Mouse (Mus musculus) heart, adult 2 months (tissue): ENCODE results near the gene Ccdc146. TPM values are rescaled to one million over a fixed set of nuclear protein-coding genes. Genes with fewer than 3 reads are reported as not detected.

Experiments used
- DNase-seq, 2 experiments: peaks; one replicate each; pipeline ENCODE4 v3.0.0; 2021
- H3K27ac ChIP-seq: fragments of 200-600 bp; 2 replicates; pipeline ENCODE4 v1.8.1; 2022
- H3K27me3 ChIP-seq: fragments of 200-500 bp; 2 replicates; pipeline ENCODE4 v1.6.1; 2012; ENCODE audit warnings: mild to moderate bottlenecking, low read length, inconsistent platforms, mixed read lengths; ENCODE audit not compliant: control insufficient read depth, insufficient read depth
- H3K36me3 ChIP-seq: fragments of 200-500 bp; 2 replicates; pipeline ENCODE4 v1.6.1; 2012; ENCODE audit warnings: low read length, inconsistent platforms; ENCODE audit not compliant: control insufficient read depth, insufficient read depth
- H3K4me1 ChIP-seq: fragments of 200-500 bp; 2 replicates; pipeline ENCODE4 v1.6.1; 2011; ENCODE audit warnings: low read length; ENCODE audit not compliant: control insufficient read depth, insufficient read depth
- H3K4me3 ChIP-seq: fragments of 200-600 bp; 2 replicates; pipeline ENCODE4 v1.8.1; 2022
- H3K79me2 ChIP-seq: fragments of 200-500 bp; replicated peaks from 2 replicates; pipeline ENCODE4 v1.6.1; 2012; ENCODE audit warnings: mild to moderate bottlenecking, inconsistent platforms, low read length, moderate library complexity, mixed read lengths; ENCODE audit not compliant: control insufficient read depth, insufficient read depth
- H3K9ac ChIP-seq: fragments of 200-500 bp; 2 replicates; pipeline ENCODE4 v1.6.1; 2012; ENCODE audit warnings: low read depth, mild to moderate bottlenecking, control low read depth, inconsistent platforms, low read length, mixed read lengths
- CTCF ChIP-seq: fragments of 200-600 bp; IDR thresholded peaks from 2 replicates; pipeline ENCODE4 v1.8.1; 2022; ENCODE audit warnings: antibody characterized with exemption, mild to moderate bottlenecking, moderate library complexity
- EP300 ChIP-seq: fragments of 200-500 bp; IDR thresholded peaks from 2 replicates; pipeline ENCODE4 v1.6.1; 2011; ENCODE audit warnings: low read depth, low read length, control low read depth; ENCODE audit not compliant: insufficient read depth
- POLR2A ChIP-seq: fragments of 200-500 bp; IDR thresholded peaks from 2 replicates; pipeline ENCODE4 v1.6.1; 2011; ENCODE audit warnings: mild to moderate bottlenecking, low read depth, low read length, control low read depth; ENCODE audit not compliant: insufficient read depth
- whole genome bisulfite sequencing: fragments of 180-500 bp; shearing (Covaris S2); methylation state at CpG from one replicate; pipeline ENCODE4 v1.1.7; 2018; 5-methylcytosine and 5-hydroxymethylcytosine counted together
- intact Hi-C: fragments of 180-260 bp; cut with DNase I; formaldehyde crosslinking; loops from one replicate; pipeline ENCODE4 v1.15.1; 2025
- polyA plus RNA-seq: library from polyadenylated mRNA; depleted of rRNA; stranded (reverse); fragments of >200 nt; gene quantifications from 2 replicates; pipeline ENCODE4 v1.2.3, GENCODE M21; 2012
- total RNA-seq, 2 experiments: library from RNA; stranded (reverse); gene quantifications; 2 replicates each; pipeline ENCODE4 v1.2.3; 2021

Ccdc146 gene
- total and polyA plus RNA-seq, 3 experiments, result 1.5 to 3.1 (median 2.8) TPM

DNA sequence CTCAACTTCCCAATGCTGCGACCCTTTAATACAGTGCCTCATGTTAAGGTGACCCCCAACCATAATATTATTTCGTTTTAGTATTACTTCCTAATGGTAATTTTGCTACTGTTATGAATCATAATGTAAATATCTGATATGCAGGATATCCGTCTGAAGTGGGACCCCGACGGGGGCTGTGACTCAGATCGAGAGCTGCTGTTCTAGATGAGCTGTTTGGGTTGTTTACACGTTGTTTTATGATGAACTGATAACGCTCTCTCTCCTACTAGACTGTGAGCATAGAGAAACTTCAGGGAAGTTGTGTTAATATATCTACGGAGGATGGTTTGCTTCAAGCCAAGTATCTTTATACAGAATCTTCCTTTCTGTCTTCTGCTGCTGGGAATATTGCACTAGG is 14.0 kb upstream of the Ccdc146 start:
- H3K27ac ChIP-seq, result no peak overlapping the region
- 86% methylated on average over 9 of the region's 9 CpGs for whole genome bisulfite sequencing
- intact Hi-C loops, result no loop called here

GRCm38 (mm10) chr5:21436471-21436975 is 12.0 kb upstream of the Ccdc146 start:
- intact Hi-C loops, result no loop called here
- Histone ChIP-seq H3K36me3 (no peaks in the 10 kb centered on the region), H3K27ac (no peak overlapping the region), H3K79me2 (no peaks in the 10 kb centered on the region), H3K4me3 (no peak overlapping the region), H3K9ac (no peak overlapping the region), H3K4me1 (peaks cover 6% of the 10 kb centered on the region), H3K27me3 (no peaks in the 10 kb centered on the region)
- TF ChIP-seq EP300, result no peak
- no peak for TF ChIP-seq CTCF
- TF ChIP-seq POLR2A, result no peak
- 78% methylated on average over 8 of the region's 8 CpGs for WGBS
- no peak for DNase-seq

More for the DNA sequence above, 14.0 kb upstream of the Ccdc146 start:
- Histone ChIP-seq H3K4me3 (no peak overlapping the region), H3K4me1 (peaks cover 9% of the 10 kb centered on the region), H3K36me3 (0 out of 2 replicates have a peak, but pooled peaks cover 4% of the 10 kb centered on the region), H3K27me3 (no peaks in the 10 kb centered on the region), H3K9ac (no peak overlapping the region), H3K79me2 (no peaks in the 10 kb centered on the region)
- TF ChIP-seq CTCF (no peak), EP300 (no peak), POLR2A (no peak)
- DNase-seq, result no peak

- H3K36me3 ChIP-seq, result no peaks in the 10 kb centered on the region
- H3K9ac ChIP-seq, result no peak overlapping the region
- no peaks in the 10 kb centered on the region for H3K4me1 ChIP-seq
- H3K27ac ChIP-seq, result no peak overlapping the region
- intact Hi-C loops, result loop anchor here (1.0 to 2.0 kb wide), 2 partner anchors 152 to 206 kb away; no protein-coding TSS in a partner anchor
- no peak overlapping the region for H3K4me3 ChIP-seq
- no peaks in the 10 kb centered on the region for H3K27me3 ChIP-seq
- DNase-seq, result no peak
- 66% methylated on average over 11 of the region's 11 CpGs for WGBS
- TF ChIP-seq POLR2A (no peak), CTCF (peak; percentile 72), EP300 (no peak)
- no peaks in the 10 kb centered on the region for H3K79me2 ChIP-seq
Measured at GRCm38 (mm10) chr5:21434148-21434929, 9.9 kb upstream of the Ccdc146 start.

DNA sequence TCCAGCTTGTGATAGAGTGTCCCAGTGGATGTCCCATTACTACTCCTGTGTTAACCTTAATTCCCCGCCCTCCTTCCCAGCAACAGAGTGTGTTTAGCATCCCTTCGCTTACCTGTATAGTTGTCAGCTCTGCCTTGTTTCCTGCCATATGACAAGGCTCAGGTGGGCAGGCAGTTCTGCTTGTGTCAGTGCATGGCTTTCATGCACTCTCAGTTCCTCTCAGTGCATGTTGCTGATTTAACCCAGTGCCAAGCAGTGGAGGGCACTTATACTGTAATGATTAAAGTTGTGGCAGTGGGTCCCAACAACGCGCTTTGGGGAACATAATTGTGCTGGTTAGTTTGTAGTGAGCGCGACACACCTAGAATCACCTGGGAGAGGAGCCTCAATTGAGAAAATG is 2.2 kb upstream of the Ccdc146 start:
- no peak overlapping the region for H3K9ac ChIP-seq
- no peaks in the 10 kb centered on the region; the same call in 1 of the 2 replicates for H3K79me2 ChIP-seq
- 95% methylated on average over 6 of the region's 6 CpGs for WGBS
- no peaks in the 10 kb centered on the region for H3K27me3 ChIP-seq
- no peak overlapping the region for H3K4me3 ChIP-seq
- TF ChIP-seq EP300 (no peak), CTCF (no peak)
- DNase-seq, result no peak
- intact Hi-C loops, result loop anchor here (10.0 kb wide), 2 partner anchors 372 to 542 kb away; partner anchors contain the start of genes Phtf2, Ptpn12 and Tmem60
- H3K36me3 ChIP-seq, result no peaks in the 10 kb centered on the region; the same call in 1 of the 2 replicates
- H3K27ac ChIP-seq, result no peak overlapping the region
- H3K4me1 ChIP-seq, result no peaks in the 10 kb centered on the region; the same call in 1 of the 2 replicates

DNA sequence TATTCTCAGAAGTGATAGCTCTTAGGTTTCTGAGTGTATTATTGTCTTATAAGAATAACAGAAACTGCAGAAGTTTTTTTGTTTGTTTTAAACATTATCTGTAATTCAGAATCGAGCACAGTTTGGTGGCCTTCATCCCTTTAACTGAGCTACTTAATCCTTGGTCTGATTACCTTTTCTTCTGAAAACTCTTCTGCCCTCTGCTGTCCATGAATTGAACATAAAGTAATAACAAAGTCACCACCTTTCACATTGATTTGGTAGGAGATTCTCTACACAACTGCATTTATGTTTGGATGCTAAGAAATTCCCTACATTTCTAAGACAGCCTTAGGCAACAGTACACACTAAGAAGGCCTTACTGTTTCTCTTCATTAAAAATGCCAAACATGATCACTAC is 3.9 kb downstream of the Ccdc146 start:
- Histone ChIP-seq H3K4me3 (no peak overlapping the region), H3K9ac (no peak overlapping the region), H3K36me3 (no peaks in the 10 kb centered on the region; the same call in 1 of the 2 replicates), H3K79me2 (no peaks in the 10 kb centered on the region; the same call in 1 of the 2 replicates), H3K27me3 (no peaks in the 10 kb centered on the region), H3K27ac (no peak overlapping the region), H3K4me1 (no peaks in the 10 kb centered on the region; the same call in 1 of the 2 replicates)
- intact Hi-C loops, result loop anchor here (2.0 to 10.0 kb wide), 4 partner anchors 94 to 536 kb away; partner anchors contain the start of genes Phtf2, Ptpn12 and Tmem60
- no peak for DNase-seq
- 0% methylated on average over 1 of the region's 1 CpGs for WGBS
- TF ChIP-seq CTCF (peak; percentile 79), POLR2A (no peak), EP300 (no peak)

DNA sequence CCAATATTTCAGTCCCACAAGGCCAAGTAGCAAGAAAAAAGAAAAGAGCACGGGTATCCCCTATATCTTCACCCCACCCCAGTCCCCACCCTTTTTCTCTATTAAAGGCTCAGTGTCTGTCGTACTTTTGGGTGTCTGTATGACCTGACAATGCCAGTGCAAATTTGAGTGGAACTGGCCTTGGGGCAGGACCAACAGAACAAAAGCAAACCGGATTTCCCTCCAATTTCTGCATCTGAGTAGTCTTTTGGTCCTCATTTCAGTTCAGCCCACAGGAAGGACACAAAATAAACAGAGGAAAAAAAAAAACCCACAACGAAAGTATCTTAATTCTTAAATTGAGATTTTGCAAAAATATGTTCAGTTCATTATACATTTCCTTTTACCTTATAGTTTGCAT is 5.9 kb downstream of the Ccdc146 start:
- H3K9ac ChIP-seq, result no peak overlapping the region
- no peaks in the 10 kb centered on the region for H3K79me2 ChIP-seq
- WGBS, result 64% methylated on average over 4 of the region's 4 CpGs
- H3K4me1 ChIP-seq, result no peaks in the 10 kb centered on the region
- H3K27me3 ChIP-seq, result no peaks in the 10 kb centered on the region
- intact Hi-C loops, result no loop called here
- H3K4me3 ChIP-seq, result no peak overlapping the region
- no peak overlapping the region for H3K27ac ChIP-seq
- no peaks in the 10 kb centered on the region for H3K36me3 ChIP-seq
- DNase-seq, result no peak
- TF ChIP-seq CTCF (no peak), EP300 (no peak), POLR2A (no peak)
